Mouse (Mus musculus): ENCODE measurements around the gene Clcnkb. TPM values are rescaled to one million over a fixed set of nuclear protein-coding genes. Genes with fewer than 3 reads are reported as not detected.

The Clcnkb gene
- polyA plus RNA-seq (2014; fragmentation: Illumina TruSeq; extraction: RNeasy Lipid Tissue Mini Kit (QIAGEN cat#74804); ENCODE audit: low read depth, low replicate concordance): not detected

DNA sequence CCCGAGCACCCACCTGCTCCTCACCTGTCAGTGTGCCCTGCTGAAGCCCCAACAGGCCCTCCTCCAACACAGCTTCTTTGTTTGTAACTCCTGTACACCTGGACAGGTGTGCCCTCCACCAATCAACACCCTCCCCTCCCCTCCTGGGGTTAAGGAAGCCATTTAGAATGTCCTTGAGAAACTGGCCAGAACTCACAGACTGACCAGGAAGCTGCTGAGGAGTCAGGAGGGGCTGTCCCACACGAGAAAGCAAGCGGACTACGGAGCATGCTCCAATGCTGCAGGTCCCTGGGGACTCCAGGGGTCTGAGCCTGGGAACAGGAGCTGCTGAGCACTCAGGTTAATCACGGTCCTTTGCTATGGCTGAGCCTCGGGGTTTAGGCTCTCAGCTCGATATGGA lies at the start of gene Clcnkb:
TSS of gene Clcnkb (minus strand) at position 91 of the 400 bp plus-strand sequence.

DNA sequence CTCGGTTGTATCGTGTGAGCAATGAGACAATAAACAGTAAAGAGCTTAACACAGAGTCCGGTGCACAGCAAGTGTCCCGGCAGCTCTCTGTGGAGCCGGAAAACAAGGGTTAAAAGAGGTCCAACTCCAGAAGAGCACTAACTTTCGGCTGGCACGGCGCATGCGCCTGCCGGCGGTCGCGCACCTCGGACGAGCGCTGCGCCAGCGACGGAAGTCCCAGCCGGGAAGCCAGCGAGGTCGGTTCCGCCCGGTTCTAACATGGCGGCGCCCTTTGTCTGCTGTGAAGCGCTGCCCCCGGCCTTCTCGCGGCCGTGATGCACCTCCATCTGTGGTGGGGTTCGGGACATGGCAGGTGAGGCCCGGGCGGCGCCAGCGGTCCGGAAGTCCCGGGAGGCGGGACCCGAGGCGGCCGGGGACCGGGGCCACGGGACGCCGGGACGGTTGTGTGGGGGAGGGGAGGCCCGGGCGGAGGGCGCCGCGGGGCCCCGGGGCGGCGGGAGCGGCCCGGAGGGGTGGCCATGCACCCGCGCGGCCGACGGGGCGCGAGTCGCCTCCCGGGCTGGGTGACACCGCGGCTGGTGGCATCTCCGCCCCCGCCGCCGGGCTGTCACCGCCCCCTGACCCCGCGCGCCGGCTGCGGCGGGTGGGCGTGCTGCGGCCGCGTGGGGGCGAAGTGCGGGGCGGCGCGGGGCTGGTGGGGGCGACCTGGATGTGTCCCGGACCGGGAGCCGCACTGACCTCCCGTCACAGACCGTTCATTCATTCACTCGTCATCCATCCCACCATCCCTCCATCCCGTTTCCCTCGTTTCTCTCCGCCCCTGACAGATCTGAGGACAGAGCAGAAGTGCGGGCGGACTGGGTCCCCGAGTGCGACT lies 28.9 kb upstream of the Clcnkb start, which contains the start of gene Zbtb17:
TSS of gene Zbtb17 (plus strand) at position 204 of the 877 bp plus-strand sequence.

DNA sequence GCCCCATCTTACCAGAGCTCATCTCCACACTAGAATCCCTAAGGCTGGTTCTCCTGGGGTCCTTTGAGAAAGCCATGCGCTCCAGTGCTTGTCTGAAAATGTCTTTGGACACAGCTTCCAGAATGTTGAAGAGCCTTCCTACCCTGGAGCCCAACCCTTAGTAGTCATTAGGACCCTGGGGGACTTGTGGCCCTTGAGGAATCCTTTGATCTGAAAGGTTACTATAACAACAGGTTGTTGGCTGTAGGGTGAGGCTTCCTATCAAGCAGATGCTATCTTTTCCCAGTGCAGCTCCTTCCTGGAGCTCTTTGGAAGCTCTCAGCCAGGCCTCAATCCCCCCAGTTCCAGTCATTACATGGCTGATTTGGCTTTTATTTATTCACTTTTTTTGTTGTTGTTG lies 20.2 kb upstream of the Clcnkb start, which contains the start of gene Srarp:
TSS of gene Srarp (minus strand) at position 132 of the 400 bp plus-strand sequence.

DNA sequence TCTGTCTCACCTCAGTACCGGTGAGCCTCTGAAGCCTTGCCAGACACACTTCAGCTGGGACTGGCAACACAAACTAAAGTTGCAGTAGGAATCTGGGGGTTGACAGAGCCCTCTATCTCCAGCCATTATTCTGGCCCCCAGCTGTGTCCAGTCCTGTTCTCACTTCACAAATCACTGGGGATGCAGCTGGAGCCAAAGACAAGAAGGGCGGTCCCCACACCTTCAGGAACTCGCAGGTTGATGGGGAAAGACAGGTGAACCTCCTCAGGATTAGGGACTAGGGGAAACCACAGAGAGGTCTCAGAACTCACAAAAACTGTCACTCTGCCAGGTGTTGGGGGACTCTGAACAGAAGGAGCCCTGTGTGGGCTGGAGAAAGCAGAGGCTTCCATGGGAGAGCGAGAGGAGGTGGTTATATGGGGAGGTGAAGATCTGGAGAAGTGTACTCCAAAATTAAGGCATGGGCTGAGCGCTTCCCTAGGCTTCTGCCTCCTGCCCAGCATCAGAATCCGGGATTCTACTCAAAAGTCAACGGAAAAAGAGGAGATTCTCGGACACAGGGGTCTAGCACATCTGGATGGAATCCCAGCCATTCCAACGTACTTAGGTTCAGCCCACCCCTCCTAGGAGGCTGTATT lies 4.5 kb upstream of the Clcnkb start, which contains the start of gene Hspb7:
TSS of gene Hspb7 (plus strand) at position 588 of the 638 bp plus-strand sequence.

DNA sequence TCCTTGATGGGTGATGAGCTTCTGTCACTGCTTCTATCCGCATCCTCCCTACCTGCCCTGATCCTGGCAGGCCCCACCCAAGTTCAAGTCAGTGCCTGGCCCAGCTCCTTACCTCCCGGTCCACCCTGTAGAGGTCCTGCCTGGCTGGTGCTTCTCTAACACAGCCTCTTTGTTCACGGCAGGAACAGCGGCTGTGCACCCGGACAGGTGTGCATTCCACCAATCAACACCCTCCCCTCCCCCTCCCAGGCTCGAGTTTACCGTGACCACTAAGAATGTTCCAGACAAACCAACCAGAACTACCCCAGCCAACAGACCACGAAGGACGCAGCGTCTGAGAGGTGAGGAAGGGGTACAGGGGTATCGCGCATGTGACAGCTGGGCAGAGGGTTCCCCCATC lies 17.3 kb downstream of the Clcnkb start, which contains the start of gene Clcnka:
TSS of gene Clcnka (minus strand) at position 180 of the 400 bp plus-strand sequence.

DNA sequence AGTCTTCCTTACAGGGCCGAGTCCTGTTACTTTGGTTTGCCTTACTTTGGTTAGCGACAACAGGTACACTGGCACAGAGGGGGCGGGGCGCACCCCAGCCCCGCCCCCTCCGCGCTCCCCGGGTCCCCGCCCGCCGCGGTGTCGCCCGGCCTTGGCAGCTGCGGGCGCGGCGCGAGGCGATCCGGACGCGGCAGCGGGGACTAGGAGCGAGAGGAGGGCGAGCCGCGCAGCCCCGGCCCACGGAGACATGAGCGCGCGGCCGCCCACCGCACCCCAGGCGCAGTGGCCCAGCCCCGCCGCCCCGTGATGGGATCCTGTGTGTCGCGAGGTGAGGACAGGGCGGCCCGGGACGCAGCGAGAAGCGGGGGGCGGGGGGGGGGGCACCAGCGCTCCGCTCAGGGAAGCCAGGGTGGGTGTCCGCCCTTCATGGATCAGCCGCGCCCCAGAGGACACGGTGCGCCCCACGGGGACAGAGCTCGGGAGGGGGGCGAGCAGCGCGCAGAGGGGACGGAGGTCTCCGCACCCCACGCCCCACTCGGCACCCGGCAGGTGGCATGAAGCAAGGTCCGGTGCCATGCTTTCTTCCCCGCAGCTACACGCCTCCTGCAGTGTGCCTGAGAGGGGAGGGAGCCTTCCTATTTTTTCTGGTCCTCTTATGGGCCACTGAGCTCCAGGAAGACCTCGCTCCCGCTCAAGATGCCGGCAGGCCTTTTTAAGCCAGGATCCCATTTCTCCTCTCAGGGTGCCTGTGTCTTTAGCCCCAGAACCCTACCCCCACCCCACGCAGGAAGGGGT lies 47.6 kb downstream of the Clcnkb start, which contains the start of gene Fam131c:
TSS of gene Fam131c (plus strand) at position 224 of the 795 bp plus-strand sequence.

Other genes starting within 250 kb of the Clcnkb start
- 0.50 TPM for gene Rsg1, start 202.1 kb downstream of the Clcnkb start, polyA plus RNA-seq (2014; fragmentation: Illumina TruSeq; extraction: RNeasy Lipid Tissue Mini Kit (QIAGEN cat#74804); ENCODE audit: low read depth, low replicate concordance)
- gene Arhgef19, start 176.5 kb downstream of the Clcnkb start, polyA plus RNA-seq (2014; fragmentation: Illumina TruSeq; extraction: RNeasy Lipid Tissue Mini Kit (QIAGEN cat#74804); ENCODE audit: low read depth, low replicate concordance): not detected
- not detected for gene Epha2, start 114.8 kb downstream of the Clcnkb start, polyA plus RNA-seq (2014; fragmentation: Illumina TruSeq; extraction: RNeasy Lipid Tissue Mini Kit (QIAGEN cat#74804); ENCODE audit: low read depth, low replicate concordance)
- gene Fam131c, start 47.8 kb downstream of the Clcnkb start, polyA plus RNA-seq (2014; fragmentation: Illumina TruSeq; extraction: RNeasy Lipid Tissue Mini Kit (QIAGEN cat#74804); ENCODE audit: low read depth, low replicate concordance): not detected
- not detected for gene Clcnka, start 17.3 kb downstream of the Clcnkb start, polyA plus RNA-seq (2014; fragmentation: Illumina TruSeq; extraction: RNeasy Lipid Tissue Mini Kit (QIAGEN cat#74804); ENCODE audit: low read depth, low replicate concordance)
- gene Hspb7, start 4.8 kb upstream of the Clcnkb start, polyA plus RNA-seq (2014; fragmentation: Illumina TruSeq; extraction: RNeasy Lipid Tissue Mini Kit (QIAGEN cat#74804); ENCODE audit: low read depth, low replicate concordance): 0.67 TPM
- not detected for gene Srarp, start 20.1 kb upstream of the Clcnkb start, polyA plus RNA-seq (2014; fragmentation: Illumina TruSeq; extraction: RNeasy Lipid Tissue Mini Kit (QIAGEN cat#74804); ENCODE audit: low read depth, low replicate concordance)
- gene Zbtb17, start 28.6 kb upstream of the Clcnkb start, polyA plus RNA-seq (2014; fragmentation: Illumina TruSeq; extraction: RNeasy Lipid Tissue Mini Kit (QIAGEN cat#74804); ENCODE audit: low read depth, low replicate concordance): 0.36 TPM
- gene Spen, start 122.6 kb upstream of the Clcnkb start, polyA plus RNA-seq (2014; fragmentation: Illumina TruSeq; extraction: RNeasy Lipid Tissue Mini Kit (QIAGEN cat#74804); ENCODE audit: low read depth, low replicate concordance): 5.4 TPM
- gene Fblim1, start 190.1 kb upstream of the Clcnkb start, polyA plus RNA-seq (2014; fragmentation: Illumina TruSeq; extraction: RNeasy Lipid Tissue Mini Kit (QIAGEN cat#74804); ENCODE audit: low read depth, low replicate concordance): 1.3 TPM
- 0.42 TPM for gene Tmem82, start 202.6 kb upstream of the Clcnkb start, polyA plus RNA-seq (2014; fragmentation: Illumina TruSeq; extraction: RNeasy Lipid Tissue Mini Kit (QIAGEN cat#74804); ENCODE audit: low read depth, low replicate concordance)
- gene Slc25a34, start 207.8 kb upstream of the Clcnkb start, polyA plus RNA-seq (2014; fragmentation: Illumina TruSeq; extraction: RNeasy Lipid Tissue Mini Kit (QIAGEN cat#74804); ENCODE audit: low read depth, low replicate concordance): 0.13 TPM
- gene Plekhm2, start 248.9 kb upstream of the Clcnkb start, polyA plus RNA-seq (2014; fragmentation: Illumina TruSeq; extraction: RNeasy Lipid Tissue Mini Kit (QIAGEN cat#74804); ENCODE audit: low read depth, low replicate concordance): 2.8 TPM

All from testis, adult 10 weeks (tissue).